Mouse (Mus musculus) liver, adult 2 months (tissue): Measurements from ENCODE around the gene Desi1. TPM values are rescaled to one million over a fixed set of nuclear protein-coding genes. Genes with fewer than 3 reads are reported as not detected.
A peak's percentile ranks its signal among the peaks of the same experiment; 100 is the strongest.

ENCODE experiments used
- DNase-seq: peaks from one replicate; pipeline ENCODE4 v3.0.0-alpha.2; 2011; ENCODE audit warnings: low read depth, low spot score; ENCODE audit errors: extremely low read depth
- H3K27ac ChIP-seq: fragments of 200-500 bp; replicated peaks from 2 replicates; pipeline ENCODE4 v1.5.1; 2012; ENCODE audit warnings: low read depth, mild to moderate bottlenecking, control low read depth, inconsistent platforms, low read length; ENCODE audit not compliant: insufficient read depth
- H3K27me3 ChIP-seq: fragments of 200-500 bp; 2 replicates; pipeline ENCODE4 v1.6.1; 2012; ENCODE audit warnings: mild to moderate bottlenecking, moderate library complexity, low read length, inconsistent platforms; ENCODE audit not compliant: control insufficient read depth, insufficient read depth
- H3K36me3 ChIP-seq: fragments of 200-500 bp; 2 replicates; pipeline ENCODE4 v1.6.1; 2012; ENCODE audit warnings: low read length, inconsistent platforms; ENCODE audit not compliant: control insufficient read depth, insufficient read depth
- H3K4me1 ChIP-seq: fragments of 200-500 bp; 2 replicates; pipeline ENCODE4 v1.6.1; 2011; ENCODE audit warnings: low read length; ENCODE audit not compliant: control insufficient read depth, insufficient read depth
- H3K4me3 ChIP-seq: fragments of 200-500 bp; 2 replicates; pipeline ENCODE4 v1.5.1; 2011; ENCODE audit warnings: low read depth, mild to moderate bottlenecking, control low read depth, low read length, moderate library complexity; ENCODE audit not compliant: insufficient read depth
- H3K79me2 ChIP-seq: fragments of 200-500 bp; 2 replicates; pipeline ENCODE4 v1.6.1; 2012; ENCODE audit warnings: inconsistent platforms, mild to moderate bottlenecking, low read length, moderate library complexity; ENCODE audit not compliant: control insufficient read depth, insufficient read depth
- H3K9ac ChIP-seq: fragments of 200-500 bp; 2 replicates; pipeline ENCODE4 v1.6.1; 2012; ENCODE audit warnings: low read depth, mild to moderate bottlenecking, control low read depth, inconsistent platforms, low read length
- CTCF ChIP-seq: fragments of 200-500 bp; IDR thresholded peaks from 2 replicates; pipeline ENCODE4 v1.5.1; 2011; ENCODE audit warnings: low read depth, low read length, control low read depth
- POLR2A ChIP-seq: fragments of 200-500 bp; IDR thresholded peaks from 2 replicates; pipeline ENCODE4 v1.6.1; 2011; ENCODE audit warnings: low read length, control low read depth; ENCODE audit not compliant: insufficient read depth; ENCODE audit errors: extremely low read depth
- WGBS: fragments of 180-500 bp; shearing (Covaris S2); methylation state at CpG from one replicate; pipeline ENCODE4 v1.1.7; 2018; 5-methylcytosine and 5-hydroxymethylcytosine counted together
- polyA plus RNA-seq: library from polyadenylated mRNA; depleted of rRNA; stranded (reverse); fragments of >200 nt; gene quantifications from 2 replicates; pipeline ENCODE4 v1.2.3, GENCODE M21; 2012; rRNA removed
- total RNA-seq: library from RNA; depleted of rRNA; stranded (reverse); fragments of >200 nt; gene quantifications from 2 replicates; pipeline ENCODE4 v1.2.3, GENCODE M21; 2014; rRNA removed

The Desi1 gene
- total RNA-seq: 6.6 and 10.1 TPM in 2 replicates
- polyA plus RNA-seq: 28.7 and 31.1 TPM in 2 replicates

- Histone ChIP-seq H3K27me3 (no peaks in the 10 kb centered on the region), H3K4me1 (no peaks in the 10 kb centered on the region), H3K27ac (no peak within 1 kb of the TSS), H3K79me2 (no peaks in the 10 kb centered on the region), H3K36me3 (peaks cover 13% of the 10 kb centered on the region), H3K9ac (no peak within 1 kb of the TSS), H3K4me3 (no peak within 1 kb of the TSS)
- WGBS: 97% methylated on average over 4 of the region's 4 CpGs
- no peak for TF ChIP-seq POLR2A
- no peak for TF ChIP-seq CTCF
- no peak for DNase-seq
Measured at GRCm38 (mm10) chr15:82033762-82034161, at the start of gene Desi1. Gene Desi1, minus strand, starts transcription at chr15:82033862.

DNA sequence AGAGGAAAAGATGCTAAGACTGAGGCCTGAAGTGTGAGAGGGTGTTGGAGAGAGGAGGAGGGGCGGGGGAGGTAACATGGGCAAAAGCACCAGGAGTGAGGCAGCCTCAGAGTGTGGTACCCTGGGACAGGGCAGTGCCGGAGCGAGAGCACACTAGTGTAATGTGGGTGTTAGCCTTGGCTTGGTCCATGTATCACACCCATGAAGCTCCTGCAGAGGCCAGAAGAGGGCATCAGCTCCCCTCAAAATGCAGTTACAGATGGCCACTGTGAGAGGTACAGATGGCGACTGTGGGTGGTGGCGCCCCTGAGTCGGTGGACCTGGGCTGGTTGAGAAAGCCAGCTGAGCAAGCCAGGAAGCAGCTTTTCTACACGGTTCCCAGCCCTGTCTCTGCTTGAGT lies 47.5 kb upstream of the Desi1 start:
- no peaks in the 10 kb centered on the region for H3K36me3 ChIP-seq
- DNase-seq: no peak
- WGBS: 30% methylated on average over 7 of the region's 7 CpGs

DNA sequence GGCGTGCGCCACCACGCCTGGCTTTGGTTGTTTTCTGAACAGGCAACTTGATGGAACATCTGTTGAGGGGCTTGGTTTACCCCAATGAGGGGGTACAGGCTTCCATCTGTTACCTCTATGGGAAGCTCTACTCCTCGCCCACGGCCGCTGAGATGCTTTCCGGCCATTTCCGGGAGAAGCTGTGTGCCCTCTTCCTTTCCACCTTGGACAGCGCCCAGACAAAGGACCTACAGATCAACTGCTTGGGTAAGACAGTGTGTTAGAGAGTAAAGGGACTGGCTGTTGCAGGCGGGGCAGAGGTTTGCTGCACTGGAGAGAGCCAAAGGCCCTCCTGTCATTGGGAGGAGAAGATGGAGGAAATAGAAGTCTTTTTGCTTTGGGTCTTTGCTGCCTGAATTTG lies 46.2 kb upstream of the Desi1 start:
- no peaks in the 10 kb centered on the region for H3K79me2 ChIP-seq
- no peaks in the 10 kb centered on the region for H3K4me1 ChIP-seq
- H3K4me3 ChIP-seq: no peak overlapping the region
- H3K9ac ChIP-seq: no peak overlapping the region
- TF ChIP-seq POLR2A: no peak
- no peak for TF ChIP-seq CTCF
- H3K27me3 ChIP-seq: no peaks in the 10 kb centered on the region
- no peaks in the 10 kb centered on the region for H3K36me3 ChIP-seq
- WGBS: 57% methylated on average over 10 of the region's 10 CpGs
- DNase-seq: no peak
- no peak overlapping the region for H3K27ac ChIP-seq

More for the DNA sequence above, 47.5 kb upstream of the Desi1 start:
- TF ChIP-seq CTCF (peak; percentile 40; the same call in 1 of the 2 replicates), POLR2A (no peak)
- H3K27me3 ChIP-seq: no peaks in the 10 kb centered on the region
- H3K4me3 ChIP-seq: no peak overlapping the region
- H3K79me2 ChIP-seq: no peaks in the 10 kb centered on the region
- H3K27ac ChIP-seq: no peak overlapping the region
- no peaks in the 10 kb centered on the region for H3K4me1 ChIP-seq
- H3K9ac ChIP-seq: no peak overlapping the region

- Histone ChIP-seq H3K79me2 (no peaks in the 10 kb centered on the region), H3K27me3 (peaks cover 10% of the 10 kb centered on the region)
- WGBS: 55% methylated on average over 7 of the region's 7 CpGs
Measured at GRCm38 (mm10) chr15:82073490-82073889, 39.8 kb upstream of the Desi1 start.

DNA sequence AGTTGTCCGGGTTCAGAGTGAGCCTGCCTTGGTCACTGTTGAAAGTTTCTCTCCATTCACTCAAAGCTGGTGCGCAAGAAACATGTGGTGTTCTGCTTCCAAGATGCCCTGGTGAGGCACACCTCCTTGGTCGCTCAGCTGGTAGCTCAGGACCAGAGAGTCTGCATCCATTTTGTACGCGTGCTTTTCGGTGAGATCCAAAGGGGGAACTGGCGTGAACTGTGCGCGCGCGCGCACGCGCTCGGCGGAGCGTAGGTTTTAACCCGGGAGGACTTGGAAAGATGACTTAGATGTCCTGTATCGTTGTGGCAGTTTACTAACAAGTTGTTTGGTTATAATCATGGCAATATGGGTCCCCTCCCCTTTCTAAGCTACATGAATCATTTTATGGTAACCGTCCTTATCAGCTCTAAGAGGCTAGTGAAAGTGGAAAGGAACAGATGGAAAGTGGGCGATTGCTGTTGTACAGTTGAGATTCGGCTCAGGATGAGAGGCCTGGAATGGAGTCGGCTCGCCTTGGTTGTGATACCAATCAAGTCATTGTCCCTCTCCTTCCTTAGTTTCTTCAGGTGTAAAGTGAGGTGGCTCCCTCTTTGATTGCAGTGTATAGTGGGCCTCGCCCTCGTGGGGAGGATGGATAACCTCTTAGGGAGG lies 38.3 kb upstream of the Desi1 start:
- H3K27me3 ChIP-seq: peaks cover 10% of the 10 kb centered on the region
- H3K27ac ChIP-seq: no peak overlapping the region
- no peaks in the 10 kb centered on the region for H3K4me1 ChIP-seq
- 88% methylated on average over 26 of the region's 26 CpGs for WGBS
- no peak overlapping the region for H3K9ac ChIP-seq
- H3K79me2 ChIP-seq: no peaks in the 10 kb centered on the region
- no peak overlapping the region for H3K4me3 ChIP-seq
- no peak for TF ChIP-seq CTCF
- no peak for TF ChIP-seq POLR2A
- no peak for DNase-seq
- no peaks in the 10 kb centered on the region for H3K36me3 ChIP-seq

More at GRCm38 (mm10) chr15:82073490-82073889, 39.8 kb upstream of the Desi1 start:
- H3K4me3 ChIP-seq: no peak overlapping the region
- no peak overlapping the region for H3K9ac ChIP-seq
- no peaks in the 10 kb centered on the region for H3K36me3 ChIP-seq
- no peaks in the 10 kb centered on the region for H3K4me1 ChIP-seq
- no peak for TF ChIP-seq POLR2A
- no peak for TF ChIP-seq CTCF
- no peak overlapping the region for H3K27ac ChIP-seq
- peak; percentile 2 for DNase-seq

- Histone ChIP-seq H3K79me2 (no peaks in the 10 kb centered on the region), H3K27me3 (peaks cover 10% of the 10 kb centered on the region), H3K36me3 (no peaks in the 10 kb centered on the region), H3K27ac (no peak within 1 kb of the TSS), H3K9ac (no peak within 1 kb of the TSS), H3K4me3 (no peak within 1 kb of the TSS), H3K4me1 (no peaks in the 10 kb centered on the region)
- TF ChIP-seq POLR2A: no peak
- DNase-seq: no peak
- 24% methylated on average over 40 of the region's 40 CpGs for WGBS
Measured at GRCm38 (mm10) chr15:82069898-82070297, 36.2 kb upstream of the Desi1 start, which contains the start of gene Mei1. Gene Mei1, plus strand, starts transcription at chr15:82069996.
